Mouse (Mus musculus) small intestine, adult 2 months (tissue): ENCODE results near the gene Zdhhc9.

ENCODE experiments used
- CTCF ChIP-seq: fragments of 200-500 bp; IDR thresholded peaks from 2 replicates; pipeline ENCODE4 v1.5.1; 2012; ENCODE audit warnings: low read depth, mild to moderate bottlenecking, control low read depth, inconsistent platforms, low read length, moderate library complexity, mixed read lengths; ENCODE audit not compliant: insufficient replicate concordance, insufficient read length; ENCODE audit errors: extremely low read depth
- POLR2A ChIP-seq: fragments of 200-500 bp; IDR thresholded peaks from 2 replicates; pipeline ENCODE4 v1.6.1; 2012; ENCODE audit warnings: low read depth, mild to moderate bottlenecking, control low read depth, inconsistent platforms, low read length, moderate library complexity

- no peak for TF ChIP-seq POLR2A
- no peak for TF ChIP-seq CTCF
Measured at GRCm38 (mm10) chrX:48170368-48170767, 38.3 kb downstream of the Zdhhc9 start.
